Mouse (Mus musculus) right cerebral cortex, postnatal 10 days (tissue): ENCODE data around the gene Tppp3.

Source experiments
- DNase-seq, 2 experiments: peaks; one replicate each; pipeline ENCODE4 v3.0.0; 2021; ENCODE audit warnings: low spot score in 2 of 2

Gene Tppp3

GRCm38 (mm10) chr8:105433021-105433420 is 38.3 kb downstream of the Tppp3 start:
- no peak for DNase-seq

GRCm38 (mm10) chr8:105431743-105432515 is 39.4 kb downstream of the Tppp3 start:
- DNase-seq: no peak

- DNase-seq: no peak
These were observed 44.4 kb downstream of the Tppp3 start for GRCm38 (mm10) chr8:105426878-105427277.

- no peak for DNase-seq
These were observed 49.3 kb downstream of the Tppp3 start for GRCm38 (mm10) chr8:105422006-105422405.

- no peak for DNase-seq
These were observed 51.5 kb downstream of the Tppp3 start for GRCm38 (mm10) chr8:105419800-105420199.

GRCm38 (mm10) chr8:105418992-105419391 is 52.3 kb downstream of the Tppp3 start:
- no peak for DNase-seq
